Mouse (Mus musculus): ENCODE measurements around the gene Casq2.

Casq2 gene

DNA sequence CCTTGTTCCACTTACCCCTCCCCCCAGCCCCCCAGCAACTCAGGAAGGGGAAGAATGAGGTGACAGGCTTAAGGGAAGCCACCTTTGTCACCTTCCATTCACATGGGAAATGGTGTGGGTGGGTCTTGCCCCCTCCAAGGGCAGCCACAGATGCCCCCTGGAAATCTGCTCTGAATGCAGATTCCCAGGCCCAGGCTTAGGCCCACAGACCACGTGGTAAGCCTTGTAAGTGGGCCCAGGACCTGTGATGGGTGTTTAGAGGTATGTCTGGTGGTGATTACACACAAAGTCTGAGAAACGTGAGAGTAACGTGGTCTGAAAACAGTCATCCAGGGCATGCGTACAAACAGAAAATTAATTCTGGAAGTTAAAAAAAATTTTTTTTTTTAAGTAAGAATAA, 78.7 kb downstream of the Casq2 start:
- DNase-seq (ENCODE audit: low spot score in 2 of 2) = peak in 1 of 2 experiments; percentile 19

GRCm38 (mm10) chr3:102165536-102166286, 79.5 kb downstream of the Casq2 start:
- peak; percentile 69 to 72 for DNase-seq (ENCODE audit: low spot score in 2 of 2)

GRCm38 (mm10) chr3:102166287-102166620, 80.0 kb downstream of the Casq2 start:
- peak in 1 of 2 experiments; percentile 25 for DNase-seq (ENCODE audit: low spot score in 2 of 2)

GRCm38 (mm10) chr3:102166794-102167193, 80.6 kb downstream of the Casq2 start:
- no peak for DNase-seq (ENCODE audit: low spot score in 2 of 2)

DNA sequence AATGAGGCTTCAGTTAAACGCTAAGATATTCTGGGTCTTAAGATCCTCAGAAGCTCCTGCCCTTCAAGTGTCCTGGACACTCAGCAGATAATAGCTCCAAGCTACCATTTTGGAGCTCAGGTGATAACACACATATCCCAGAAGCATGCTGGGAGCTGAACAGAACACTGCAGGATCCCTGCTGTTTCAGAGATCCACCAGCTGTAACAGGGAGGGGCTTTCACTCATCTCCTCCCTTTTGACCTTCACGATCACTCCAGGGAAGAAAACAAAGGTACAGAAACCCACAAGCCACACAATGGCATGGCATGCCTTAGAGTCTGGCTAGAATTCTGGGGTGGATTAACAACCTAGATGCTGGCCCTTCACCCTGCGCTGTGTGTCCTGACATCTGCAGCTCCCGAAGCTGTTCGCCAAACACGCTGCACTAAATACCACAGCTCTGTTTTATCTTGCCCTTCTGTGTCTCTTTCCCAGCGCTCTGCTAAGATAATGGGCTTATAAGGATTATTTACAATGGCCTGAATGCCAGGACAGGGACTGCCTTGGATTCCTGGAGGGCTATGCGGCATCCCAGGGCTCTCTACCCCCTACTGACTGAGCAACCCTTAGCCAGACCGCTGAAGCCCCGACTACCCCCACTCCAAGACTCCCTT, 81.5 kb downstream of the Casq2 start:
- no peak for DNase-seq (ENCODE audit: low spot score in 2 of 2)

DNA sequence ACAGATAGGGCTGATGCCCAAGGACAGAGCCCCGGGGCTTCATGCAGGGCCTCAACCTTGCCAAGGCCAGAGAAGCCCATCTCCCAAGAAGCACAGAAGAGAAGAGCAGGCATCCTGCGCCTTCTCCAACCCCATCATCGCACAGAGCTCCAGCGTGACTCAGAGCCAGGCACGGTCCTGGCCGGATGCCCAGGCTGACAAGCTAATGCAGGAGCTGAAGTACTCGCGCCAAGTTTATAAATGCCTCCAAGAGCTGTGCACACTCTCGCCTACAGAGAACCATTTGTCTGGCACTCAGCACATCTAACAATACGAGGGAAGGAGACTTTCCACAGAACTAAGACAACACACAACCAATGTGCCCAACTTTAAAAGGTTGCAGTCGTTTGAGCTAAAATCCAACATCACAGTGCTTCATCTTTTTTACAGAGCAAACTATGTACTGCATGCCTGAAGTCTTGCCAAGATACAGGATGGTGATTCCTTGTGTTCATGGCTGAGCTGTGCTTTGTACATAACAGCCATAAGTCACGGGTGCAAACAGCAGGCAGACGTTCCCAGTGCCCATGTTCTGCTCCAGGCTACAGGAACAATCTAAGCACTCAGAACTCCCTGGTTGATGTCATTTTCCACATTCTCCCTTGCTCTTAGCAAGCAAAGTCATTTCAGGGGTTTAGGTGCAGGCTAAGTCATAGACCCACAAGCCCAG, 83.1 kb downstream of the Casq2 start:
- peak; percentile 29 to 32 for DNase-seq (ENCODE audit: low spot score in 2 of 2)

DNA sequence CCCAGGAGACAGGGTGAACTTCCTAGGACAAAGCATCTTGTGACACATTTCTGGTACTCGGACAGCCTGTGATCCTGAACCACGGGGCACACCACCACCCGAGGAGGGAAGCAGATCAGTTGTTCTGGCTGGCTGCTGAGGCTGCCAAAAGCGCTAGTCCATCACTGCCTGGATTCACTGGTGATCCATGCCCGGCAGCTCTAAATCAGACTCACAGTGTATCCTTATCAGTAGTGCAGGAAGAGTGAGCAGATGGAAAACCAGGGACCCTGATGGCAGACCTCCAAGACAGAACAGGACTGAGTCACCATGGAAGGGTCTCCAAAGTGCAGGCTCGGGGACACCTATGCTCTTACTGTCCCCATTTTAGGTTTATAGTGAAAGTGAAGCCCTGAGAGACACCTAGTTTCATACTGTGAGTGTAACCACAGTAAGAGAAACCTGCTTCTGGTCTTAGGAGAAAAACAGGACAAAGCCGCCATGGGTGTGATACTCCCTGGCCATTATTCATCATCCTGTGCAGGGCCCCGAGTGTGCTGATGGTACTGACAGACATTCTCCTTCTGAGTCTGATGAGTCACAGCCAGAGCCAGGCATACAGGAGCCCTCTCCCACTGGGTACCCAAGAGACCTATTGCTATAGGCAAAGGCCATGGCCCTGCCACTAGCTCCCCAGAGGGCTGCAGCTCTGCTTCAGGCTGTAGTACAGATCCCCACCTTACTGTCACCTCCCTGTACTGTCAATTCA, 88.1 kb downstream of the Casq2 start:
- no peak for DNase-seq (ENCODE audit: low spot score in 2 of 2)

GRCm38 (mm10) chr3:102175701-102176100, 89.5 kb downstream of the Casq2 start:
- no peak for DNase-seq (ENCODE audit: low spot score in 2 of 2)

DNA sequence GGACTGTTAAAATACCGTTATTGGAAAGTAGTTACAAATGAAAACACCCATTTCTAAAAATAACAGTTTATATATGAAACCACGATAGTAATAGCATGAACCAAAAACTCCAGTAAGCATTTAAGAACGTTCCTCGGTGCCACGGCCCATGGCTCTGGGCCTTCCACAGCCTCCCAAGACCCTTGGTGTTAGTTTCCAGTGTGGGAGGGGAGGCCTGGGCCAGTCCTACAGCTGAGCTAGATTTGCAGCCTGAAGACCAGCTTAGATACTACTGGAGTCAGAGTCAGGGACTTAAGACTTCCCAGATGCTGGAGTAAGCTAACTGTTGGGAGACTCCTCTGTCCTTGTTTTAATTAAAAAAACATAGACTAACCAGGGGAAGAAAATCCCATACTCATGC, 89.9 kb downstream of the Casq2 start:
- DNase-seq (ENCODE audit: low spot score in 2 of 2) = no peak

- DNase-seq (ENCODE audit: low spot score in 2 of 2) = no peak
Measured at GRCm38 (mm10) chr3:102177837-102178615, 91.8 kb downstream of the Casq2 start.

- no peak for DNase-seq (ENCODE audit: low spot score in 2 of 2)
Measured at GRCm38 (mm10) chr3:102179869-102180268, 93.7 kb downstream of the Casq2 start.

DNA sequence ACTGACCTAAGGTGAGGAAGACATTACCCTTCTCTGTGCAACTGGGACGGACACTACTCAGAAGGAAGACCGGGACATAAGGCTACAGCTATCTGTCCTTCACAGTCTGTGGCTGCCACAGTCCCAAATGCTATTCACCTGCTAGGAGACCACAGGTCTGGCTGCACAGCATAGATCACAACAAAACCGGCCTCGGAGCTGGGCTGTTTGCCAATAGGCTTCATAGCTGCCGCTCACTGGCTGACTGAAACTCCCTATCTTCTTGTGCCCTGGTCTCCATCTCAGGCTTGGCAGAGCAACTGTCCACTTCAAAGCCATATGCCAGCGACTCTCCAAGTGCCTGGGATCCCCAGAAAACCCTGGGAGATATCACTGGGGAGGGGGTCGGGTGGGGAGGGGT, 94.5 kb downstream of the Casq2 start:
- DNase-seq (ENCODE audit: low spot score in 2 of 2) = peak in 1 of 2 experiments; percentile 22

DNA sequence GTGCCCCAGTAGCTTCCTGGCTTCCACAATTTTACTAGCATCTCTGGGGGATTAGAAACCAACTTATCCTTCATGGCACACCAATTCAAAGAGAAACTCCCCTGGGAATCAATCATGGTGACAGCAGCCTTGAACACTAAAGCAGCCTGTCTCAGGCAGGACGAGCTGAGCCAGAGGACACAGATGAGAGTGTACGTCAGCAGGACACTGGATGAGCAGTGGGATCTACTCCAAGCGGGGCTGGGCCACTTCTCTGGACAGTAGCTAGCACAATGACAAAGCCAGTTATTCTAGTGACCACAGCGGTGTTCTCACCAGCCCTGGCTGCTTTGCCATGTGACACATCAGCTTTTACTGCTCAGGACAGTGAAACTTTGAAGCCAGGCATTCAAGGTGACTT, 95.0 kb downstream of the Casq2 start:
- no peak for DNase-seq (ENCODE audit: low spot score in 2 of 2)

DNA sequence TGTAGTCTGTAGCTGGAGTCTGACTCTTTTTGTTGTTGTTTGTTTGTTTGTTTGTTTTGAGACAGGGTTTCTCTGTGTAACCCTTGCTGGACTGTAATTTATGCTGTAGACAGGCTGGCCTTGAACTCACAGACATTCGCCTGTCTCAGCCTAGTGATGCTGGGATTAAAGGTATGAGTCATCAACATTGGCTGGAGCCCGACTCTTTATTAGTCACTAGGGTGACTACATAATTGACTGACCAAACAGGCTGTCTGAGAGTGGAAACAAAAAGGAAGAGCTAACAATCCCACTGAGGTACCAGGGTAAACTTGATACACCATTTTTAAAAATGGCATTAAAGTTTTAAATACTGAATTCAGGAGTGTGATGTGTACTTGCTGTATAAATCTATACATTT, 96.4 kb downstream of the Casq2 start:
- DNase-seq (ENCODE audit: low spot score in 2 of 2) = no peak

DNA sequence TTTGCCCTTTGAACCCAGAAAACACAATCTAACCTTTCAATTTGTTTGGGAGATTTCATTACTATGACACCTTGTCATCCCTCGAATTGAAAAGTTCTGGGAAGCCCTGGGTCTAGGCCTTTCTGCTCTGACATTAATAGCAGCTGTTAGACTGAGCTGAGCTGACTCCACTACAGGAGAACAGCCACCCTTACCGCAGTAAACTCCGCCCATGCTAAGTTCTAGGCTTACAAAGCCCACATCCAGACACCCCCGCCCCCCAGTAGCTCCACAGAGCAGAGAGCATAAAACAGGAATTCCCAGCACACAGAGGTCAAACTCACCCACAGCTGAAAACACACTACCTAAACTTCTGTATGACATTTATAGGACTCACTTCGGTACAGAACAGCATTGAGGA, 98.5 kb downstream of the Casq2 start:
- no peak for DNase-seq (ENCODE audit: low spot score in 2 of 2)

DNA sequence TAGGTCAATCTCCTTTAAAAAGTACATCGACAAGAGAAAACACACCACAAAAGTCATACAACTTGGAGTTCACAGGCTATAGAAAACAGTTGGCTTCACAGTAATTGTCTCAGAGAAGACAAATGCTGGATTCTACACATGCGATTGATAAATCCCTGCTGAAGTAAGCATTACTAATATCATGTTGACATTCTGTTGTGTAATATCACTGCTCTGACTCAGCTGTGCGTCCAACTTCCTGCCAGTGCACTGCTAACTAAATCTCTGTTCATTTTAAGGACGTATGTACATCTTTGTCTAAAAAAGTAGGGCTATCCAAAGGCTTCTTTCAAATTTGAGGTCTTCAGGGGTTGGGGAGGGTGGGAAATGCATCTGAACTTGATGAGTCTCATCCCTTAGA, 101.2 kb downstream of the Casq2 start:
- DNase-seq (ENCODE audit: low spot score in 2 of 2) = no peak

DNA sequence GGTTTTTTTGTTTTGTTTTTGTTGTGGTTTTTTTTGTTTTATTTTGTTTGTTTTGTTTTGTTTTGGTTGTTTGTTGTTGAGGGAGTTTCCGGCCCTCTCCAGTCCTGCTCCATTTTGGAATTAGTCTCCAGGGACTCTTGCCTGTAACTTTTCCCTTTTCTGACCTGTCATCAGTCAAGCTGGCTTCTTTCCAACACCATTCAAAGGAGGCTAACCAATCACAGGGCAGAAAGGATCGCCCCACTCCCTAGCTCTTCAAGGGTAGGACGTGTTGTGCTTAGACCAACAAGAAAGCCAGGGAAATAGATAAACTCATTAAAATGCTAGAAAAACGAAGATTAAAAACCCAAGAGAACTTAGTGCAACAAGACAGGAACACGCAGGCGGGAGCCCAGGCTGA, 102.8 kb downstream of the Casq2 start:
- DNase-seq (ENCODE audit: low spot score in 2 of 2) = no peak

- no peak for DNase-seq (ENCODE audit: low spot score in 2 of 2)
Measured at GRCm38 (mm10) chr3:102190015-102190414, 103.8 kb downstream of the Casq2 start.

DNA sequence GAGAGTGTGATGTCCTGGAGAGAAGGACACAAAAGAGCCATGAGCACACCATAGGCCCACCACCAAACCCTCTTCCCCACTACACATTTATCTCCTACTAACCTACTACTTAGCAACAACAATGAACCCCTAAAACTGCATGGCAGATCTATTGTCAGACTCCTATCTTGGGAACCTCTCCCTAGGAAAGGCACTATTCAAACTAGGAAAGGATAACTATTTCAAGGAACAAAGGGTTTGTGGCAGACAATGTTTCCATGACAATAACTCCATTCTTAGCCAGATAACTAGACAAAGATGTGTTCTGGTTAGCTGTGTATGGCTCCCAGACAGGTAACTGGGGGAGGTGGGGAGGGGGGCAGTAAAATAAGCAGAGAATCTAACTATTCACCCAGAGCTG, 104.4 kb downstream of the Casq2 start:
- no peak for DNase-seq (ENCODE audit: low spot score in 2 of 2)

DNA sequence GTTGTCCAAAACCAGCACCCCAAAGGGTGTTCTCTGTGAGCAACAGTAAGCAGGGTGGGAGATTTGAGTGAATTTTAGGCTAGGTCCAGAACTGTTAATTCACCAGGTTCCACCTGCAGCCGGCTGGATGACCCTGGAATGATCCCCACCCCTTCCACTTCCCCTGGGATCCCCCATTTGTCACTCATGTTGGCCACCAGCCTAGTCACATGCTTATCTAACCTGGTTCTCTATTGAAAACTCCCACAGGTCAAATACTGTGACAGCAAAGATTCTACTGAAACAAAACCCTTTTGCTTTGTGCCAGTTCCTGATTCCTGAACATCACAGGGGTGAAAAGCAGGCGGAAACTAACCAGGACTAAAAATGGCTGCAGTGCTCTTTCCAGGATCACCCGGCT, 105.4 kb downstream of the Casq2 start:
- DNase-seq (ENCODE audit: low spot score in 2 of 2) = no peak

GRCm38 (mm10) chr3:102192621-102193020, 106.4 kb downstream of the Casq2 start:
- DNase-seq (ENCODE audit: low spot score in 2 of 2) = no peak
